Mouse (Mus musculus): ENCODE measurements around the gene Rasl11b. TPM values are rescaled to one million over a fixed set of nuclear protein-coding genes. Genes with fewer than 3 reads are reported as not detected.
A peak's percentile ranks its signal among the peaks of the same experiment; 100 is the strongest.

Gene Rasl11b
- polyA plus RNA-seq, 1 experiment from 2014 or later: 148 TPM

GRCm38 (mm10) chr5:74189484-74190160, 5.5 kb upstream of the Rasl11b start:
- no peak for ATAC-seq (ENCODE audit: insufficient number of reproducible peaks, insufficient read depth, low FRiP score, low TSS enrichment, low read depth)
- Histone ChIP-seq H3K27me3 (0 out of 2 replicates have a peak, but pooled peaks cover 3% of the 10 kb centered on the region), H3K27ac (peak overlapping the region; percentile 68), H3K36me3 (no peaks in the 10 kb centered on the region), H3K4me3 (no peak overlapping the region), H3K4me2 (0 out of 2 replicates have a peak overlapping the region, but pooled peaks have one; percentile 14), H3K9me3 (no peaks in the 10 kb centered on the region), H3K9ac (peak overlapping the region; percentile 44; the same call in 1 of the 2 replicates), H3K4me1 (peaks cover 51% of the 10 kb centered on the region)
- 37% methylated on average over 9 of the region's 9 CpGs for WGBS

GRCm38 (mm10) chr5:74190161-74190491, 5.0 kb upstream of the Rasl11b start:
- 38% methylated on average over 9 of the region's 9 CpGs for WGBS
- peaks cover 53% of the 10 kb centered on the region for H3K4me1 ChIP-seq

DNA sequence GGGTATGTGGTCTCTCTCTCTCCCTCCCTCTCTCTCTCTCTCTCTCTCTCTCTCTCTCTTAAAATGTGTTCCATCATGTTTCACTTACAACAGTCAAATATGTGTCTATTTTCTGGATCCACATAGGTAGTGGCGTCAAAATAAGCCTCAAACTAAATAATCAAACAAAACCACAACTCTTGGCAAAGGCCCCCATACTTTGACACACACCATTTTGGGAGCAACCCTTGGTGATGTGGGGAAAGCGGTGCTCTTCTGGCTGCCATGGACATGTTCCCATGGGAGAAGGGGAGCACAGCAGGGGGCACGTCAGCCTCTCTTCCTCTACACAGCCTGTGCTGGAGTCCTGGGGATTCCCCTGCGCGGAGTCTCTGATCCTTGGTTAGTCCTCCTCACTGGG, 4.2 kb upstream of the Rasl11b start:
- ATAC-seq (ENCODE audit: insufficient number of reproducible peaks, insufficient read depth, low FRiP score, low TSS enrichment, low read depth): no peak
- Histone ChIP-seq H3K4me2 (no peak overlapping the region), H3K9ac (no peak overlapping the region), H3K4me1 (peaks cover 53% of the 10 kb centered on the region), H3K27ac (0 out of 2 replicates have a peak overlapping the region, but pooled peaks have one; percentile 0), H3K4me3 (no peak overlapping the region), H3K27me3 (0 out of 2 replicates have a peak, but pooled peaks cover 3% of the 10 kb centered on the region), H3K36me3 (no peaks in the 10 kb centered on the region), H3K9me3 (no peaks in the 10 kb centered on the region)
- 49% methylated on average over 5 of the region's 5 CpGs for WGBS

More at GRCm38 (mm10) chr5:74190161-74190491, 5.0 kb upstream of the Rasl11b start:
- no peak for ATAC-seq (ENCODE audit: insufficient number of reproducible peaks, insufficient read depth, low FRiP score, low TSS enrichment, low read depth)
- H3K9ac ChIP-seq: peak overlapping the region; percentile 44; the same call in 1 of the 2 replicates
- no peaks in the 10 kb centered on the region for H3K36me3 ChIP-seq
- H3K27ac ChIP-seq: peak overlapping the region; percentile 68
- H3K4me2 ChIP-seq: peak overlapping the region; percentile 14; the same call in 1 of the 2 replicates
- no peak overlapping the region for H3K4me3 ChIP-seq
- H3K9me3 ChIP-seq: no peaks in the 10 kb centered on the region
- H3K27me3 ChIP-seq: 0 out of 2 replicates have a peak, but pooled peaks cover 3% of the 10 kb centered on the region

- Histone ChIP-seq H3K36me3 (peaks cover 9% of the 10 kb centered on the region), H3K27ac (no peak overlapping the region), H3K4me2 (no peak overlapping the region), H3K4me1 (peaks cover 59% of the 10 kb centered on the region), H3K9ac (no peak overlapping the region), H3K27me3 (0 out of 2 replicates have a peak, but pooled peaks cover 3% of the 10 kb centered on the region), H3K9me3 (no peaks in the 10 kb centered on the region), H3K4me3 (no peak overlapping the region)
- no peak for ATAC-seq (ENCODE audit: insufficient number of reproducible peaks, insufficient read depth, low FRiP score, low TSS enrichment, low read depth)
- 40% methylated on average over 2 of the region's 2 CpGs for WGBS
Measured at GRCm38 (mm10) chr5:74193008-74193407, 2.1 kb upstream of the Rasl11b start.

GRCm38 (mm10) chr5:74193626-74194025, 1.5 kb upstream of the Rasl11b start:
- no peak for ATAC-seq (ENCODE audit: insufficient number of reproducible peaks, insufficient read depth, low FRiP score, low TSS enrichment, low read depth)
- H3K4me3 ChIP-seq: peak overlapping the region; percentile 75
- no peaks in the 10 kb centered on the region for H3K9me3 ChIP-seq
- peaks cover 65% of the 10 kb centered on the region for H3K4me1 ChIP-seq
- H3K27me3 ChIP-seq: 0 out of 2 replicates have a peak, but pooled peaks cover 3% of the 10 kb centered on the region
- 11% methylated on average over 7 of the region's 7 CpGs for WGBS
- H3K4me2 ChIP-seq: peak overlapping the region; percentile 83
- H3K9ac ChIP-seq: peak overlapping the region; percentile 96
- peaks cover 16% of the 10 kb centered on the region for H3K36me3 ChIP-seq
- H3K27ac ChIP-seq: peak overlapping the region; percentile 73

GRCm38 (mm10) chr5:74194027-74194840, 852 bp upstream of the Rasl11b start:
- peaks cover 71% of the 10 kb centered on the region for H3K4me1 ChIP-seq
- peak overlapping the region; percentile 83 for H3K4me2 ChIP-seq
- peak overlapping the region; percentile 96 for H3K9ac ChIP-seq
- H3K4me3 ChIP-seq: peak overlapping the region; percentile 75
- 0 out of 2 replicates have a peak, but pooled peaks cover 3% of the 10 kb centered on the region for H3K27me3 ChIP-seq
- no peak for ATAC-seq (ENCODE audit: insufficient number of reproducible peaks, insufficient read depth, low FRiP score, low TSS enrichment, low read depth)
- WGBS: 19% methylated on average over 16 of the region's 16 CpGs
- peaks cover 22% of the 10 kb centered on the region for H3K36me3 ChIP-seq
- peak overlapping the region; percentile 73 for H3K27ac ChIP-seq
- no peaks in the 10 kb centered on the region for H3K9me3 ChIP-seq

DNA sequence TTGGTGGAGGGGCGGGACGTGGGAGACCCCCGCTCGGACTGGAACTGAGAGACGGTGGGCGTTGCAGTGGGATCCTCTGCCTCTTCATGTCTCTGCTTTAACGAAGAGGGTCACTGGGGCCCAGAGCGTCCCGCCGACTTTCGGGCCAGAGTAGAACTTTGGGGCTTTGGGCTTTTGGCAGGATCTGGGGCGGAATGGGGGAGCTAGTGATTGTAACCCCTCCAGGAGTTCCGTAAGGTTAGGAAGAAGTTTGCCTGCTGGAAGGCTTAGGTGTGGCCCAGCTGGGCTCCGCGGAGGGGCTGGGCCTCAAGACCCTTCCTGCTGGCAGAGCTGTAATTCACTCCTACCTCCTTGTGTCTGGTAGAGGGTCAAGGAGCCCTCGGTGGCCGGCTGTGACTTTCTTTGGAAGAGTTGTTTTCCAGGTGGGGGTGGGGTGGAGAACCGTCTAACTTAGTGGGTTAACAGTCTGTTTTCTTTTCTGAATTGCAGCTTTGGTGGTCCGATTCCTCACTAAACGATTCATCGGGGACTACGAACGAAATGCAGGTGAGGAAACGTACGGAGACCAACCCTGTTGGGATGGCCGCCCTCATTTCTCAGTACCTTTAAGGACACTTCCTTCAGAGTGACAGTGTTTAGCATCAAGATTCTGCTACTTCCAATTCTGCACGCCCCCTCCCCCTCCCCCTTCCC, 674 bp downstream of the Rasl11b start:
- H3K9ac ChIP-seq: peak overlapping the region; percentile 96
- WGBS: under 1% methylated on average over 27 of the region's 27 CpGs
- H3K4me1 ChIP-seq: peaks cover 72% of the 10 kb centered on the region
- H3K36me3 ChIP-seq: peaks cover 36% of the 10 kb centered on the region
- H3K27ac ChIP-seq: peak overlapping the region; percentile 91
- ATAC-seq (ENCODE audit: insufficient number of reproducible peaks, insufficient read depth, low FRiP score, low TSS enrichment, low read depth): peak; percentile 13; the same call in 1 of the 2 replicates
- H3K9me3 ChIP-seq: no peaks in the 10 kb centered on the region
- H3K4me3 ChIP-seq: peak overlapping the region; percentile 75
- H3K27me3 ChIP-seq: 0 out of 2 replicates have a peak, but pooled peaks cover 3% of the 10 kb centered on the region
- peak overlapping the region; percentile 83 for H3K4me2 ChIP-seq

DNA sequence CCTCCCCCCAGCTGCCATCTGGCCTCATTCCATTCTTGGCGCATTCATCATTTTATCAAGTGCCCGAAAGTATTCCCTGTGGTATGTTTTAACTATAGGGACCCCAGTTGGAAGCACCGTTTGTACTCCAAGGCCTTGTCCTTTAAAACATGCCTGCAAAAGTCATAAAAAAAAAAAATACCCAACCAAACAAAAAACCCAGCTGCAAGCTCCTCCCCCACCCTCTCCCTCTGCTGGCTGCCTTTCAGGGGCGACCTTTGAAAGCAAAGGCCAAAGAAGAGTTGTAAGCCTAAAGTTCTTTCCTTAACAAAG, 1.2 kb downstream of the Rasl11b start:
- H3K4me1 ChIP-seq: peaks cover 72% of the 10 kb centered on the region
- no peaks in the 10 kb centered on the region for H3K9me3 ChIP-seq
- 0 out of 2 replicates have a peak, but pooled peaks cover 3% of the 10 kb centered on the region for H3K27me3 ChIP-seq
- 3% methylated on average over 4 of the region's 4 CpGs for WGBS
- H3K27ac ChIP-seq: peak overlapping the region; percentile 91
- H3K4me3 ChIP-seq: peak overlapping the region; percentile 75
- peaks cover 36% of the 10 kb centered on the region for H3K36me3 ChIP-seq
- no peak for ATAC-seq (ENCODE audit: insufficient number of reproducible peaks, insufficient read depth, low FRiP score, low TSS enrichment, low read depth)
- H3K4me2 ChIP-seq: peak overlapping the region; percentile 83
- H3K9ac ChIP-seq: peak overlapping the region; percentile 96

- Histone ChIP-seq H3K4me2 (peak overlapping the region; percentile 83), H3K27ac (peak overlapping the region; percentile 91), H3K36me3 (peaks cover 36% of the 10 kb centered on the region), H3K4me1 (peaks cover 76% of the 10 kb centered on the region), H3K27me3 (no peaks in the 10 kb centered on the region), H3K9me3 (no peaks in the 10 kb centered on the region), H3K4me3 (peak overlapping the region; percentile 75), H3K9ac (peak overlapping the region; percentile 96)
- no peak for ATAC-seq (ENCODE audit: insufficient number of reproducible peaks, insufficient read depth, low FRiP score, low TSS enrichment, low read depth)
- 55% methylated on average over 22 of the region's 22 CpGs for WGBS
Measured at GRCm38 (mm10) chr5:74197541-74198330, 2.6 kb downstream of the Rasl11b start.

DNA sequence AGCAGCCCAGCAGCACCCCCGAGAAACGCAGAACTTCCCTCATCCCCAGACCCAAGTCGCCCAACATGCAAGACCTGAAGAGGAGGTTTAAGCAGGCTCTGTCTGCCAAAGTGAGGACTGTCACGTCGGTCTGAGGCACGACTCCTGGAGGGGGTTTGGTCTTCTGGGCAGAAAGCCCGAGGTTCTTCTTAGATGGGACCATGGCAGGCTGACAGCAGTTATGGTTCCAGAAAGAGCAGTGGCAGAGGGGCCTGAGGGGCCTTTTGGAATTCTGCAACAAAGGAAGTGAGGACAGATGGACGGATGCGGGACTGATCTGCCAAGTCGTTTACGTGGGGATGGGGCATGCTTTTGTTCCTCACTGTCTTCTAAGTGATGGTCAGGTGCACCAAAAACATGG, 3.4 kb downstream of the Rasl11b start:
- Histone ChIP-seq H3K4me2 (peak overlapping the region; percentile 83), H3K4me3 (peak overlapping the region; percentile 75), H3K9me3 (no peaks in the 10 kb centered on the region), H3K27ac (peak overlapping the region; percentile 91), H3K27me3 (no peaks in the 10 kb centered on the region), H3K9ac (peak overlapping the region; percentile 96), H3K4me1 (peaks cover 76% of the 10 kb centered on the region), H3K36me3 (peaks cover 36% of the 10 kb centered on the region)
- 68% methylated on average over 11 of the region's 11 CpGs for WGBS
- no peak for ATAC-seq (ENCODE audit: insufficient number of reproducible peaks, insufficient read depth, low FRiP score, low TSS enrichment, low read depth)

All from embryonic facial prominence, embryonic 13.5 days (tissue).